Mouse (Mus musculus) skeletal muscle tissue, adult 2 months (tissue): ENCODE data around the gene Ada.

Source experiments
- DNase-seq: peaks from one replicate; pipeline ENCODE4 v3.0.0-alpha.2; 2012; ENCODE audit warnings: low read depth, low spot score

Gene Ada

GRCm38 (mm10) chr2:163735163-163735562 is 14.9 kb downstream of the Ada start:
- no peak for DNase-seq

- DNase-seq, result no peak
These were observed 18.0 kb downstream of the Ada start for GRCm38 (mm10) chr2:163732021-163732420.

GRCm38 (mm10) chr2:163728300-163728699 is 21.7 kb downstream of the Ada start:
- DNase-seq, result no peak

- no peak for DNase-seq
These were observed 23.2 kb downstream of the Ada start for GRCm38 (mm10) chr2:163726766-163727393.

GRCm38 (mm10) chr2:163722550-163722949 is 27.5 kb downstream of the Ada start:
- no peak for DNase-seq

- no peak for DNase-seq
These were observed 30.4 kb downstream of the Ada start for GRCm38 (mm10) chr2:163719616-163720015.

- DNase-seq, result peak; percentile 79
These were observed 31.0 kb downstream of the Ada start for GRCm38 (mm10) chr2:163718951-163719603.

GRCm38 (mm10) chr2:163718526-163718925 is 31.5 kb downstream of the Ada start:
- DNase-seq, result peak; percentile 79

- DNase-seq, result no peak
These were observed 33.2 kb downstream of the Ada start for GRCm38 (mm10) chr2:163716853-163717252.

GRCm38 (mm10) chr2:163716448-163716847 is 33.6 kb downstream of the Ada start:
- peak; percentile 53 for DNase-seq

GRCm38 (mm10) chr2:163713340-163713739 is 36.7 kb downstream of the Ada start:
- DNase-seq, result no peak

- no peak for DNase-seq
These were observed 37.2 kb downstream of the Ada start for GRCm38 (mm10) chr2:163712874-163713273.

GRCm38 (mm10) chr2:163712473-163712872 is 37.6 kb downstream of the Ada start:
- no peak for DNase-seq

GRCm38 (mm10) chr2:163711368-163711868 is 38.6 kb downstream of the Ada start:
- DNase-seq, result no peak

- no peak for DNase-seq
These were observed 39.4 kb downstream of the Ada start for GRCm38 (mm10) chr2:163710606-163711159.

GRCm38 (mm10) chr2:163710000-163710399 is 40.0 kb downstream of the Ada start:
- no peak for DNase-seq

GRCm38 (mm10) chr2:163708763-163709250 is 41.2 kb downstream of the Ada start:
- DNase-seq, result no peak

- no peak for DNase-seq
These were observed 41.7 kb downstream of the Ada start for GRCm38 (mm10) chr2:163708321-163708720.

GRCm38 (mm10) chr2:163703599-163704260 is 46.3 kb downstream of the Ada start:
- no peak for DNase-seq

- DNase-seq, result no peak
These were observed 47.1 kb downstream of the Ada start for GRCm38 (mm10) chr2:163702921-163703320.

GRCm38 (mm10) chr2:163702431-163702830 is 47.6 kb downstream of the Ada start:
- no peak for DNase-seq

GRCm38 (mm10) chr2:163699078-163699780 is 50.8 kb downstream of the Ada start:
- DNase-seq, result no peak
